Mouse (Mus musculus) C2C12 (cell line): ENCODE measurements around the gene Klra8.
"Not testable (repeated sequence)": the region's sequence is repeated elsewhere in the genome, so short reads cannot be mapped to it uniquely, and the experiment has no call there.

ENCODE experiments used
- CTCF ChIP-seq: IDR thresholded peaks from one replicate; pipeline ENCODE4 v1.5.1; 2011; ENCODE audit not compliant: control insufficient read depth, insufficient read depth, insufficient read length
- MAX ChIP-seq: IDR thresholded peaks from one replicate; pipeline ENCODE4 v1.6.1; 2011; ENCODE audit warnings: mild to moderate bottlenecking, control low read depth
- MYOD1 ChIP-seq: IDR thresholded peaks from one replicate; pipeline ENCODE4 v1.6.1; 2011; ENCODE audit warnings: low read depth; ENCODE audit not compliant: control insufficient read depth, insufficient read length

DNA sequence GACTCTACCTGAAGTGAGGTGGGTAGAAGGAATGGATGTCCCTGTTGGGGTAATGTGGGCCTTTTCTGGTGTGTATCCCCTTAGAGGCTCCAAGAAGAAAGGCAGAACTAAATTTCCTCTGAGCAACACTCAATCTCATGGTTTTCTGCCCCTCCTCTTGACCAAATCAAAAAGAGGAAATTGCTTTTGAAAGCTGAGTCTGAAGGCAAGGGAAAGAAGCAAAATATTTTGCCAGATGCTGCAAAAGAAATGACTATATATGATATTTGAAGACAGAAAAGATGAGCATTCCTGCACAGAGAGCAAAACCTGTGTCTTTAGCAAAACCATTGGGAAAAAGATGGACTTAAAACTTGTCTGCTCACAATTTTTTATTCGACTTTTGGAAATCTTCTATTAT is 62.5 kb downstream of the Klra8 start, which contains the start of gene Klra4:
- not testable (repeated sequence) for TF ChIP-seq MAX, CTCF, MYOD1
